Mouse (Mus musculus): Measurements from ENCODE around the gene Iqschfp.
"Not testable (repeated sequence)": the region's sequence is repeated elsewhere in the genome, so short reads cannot be mapped to it uniquely, and the experiment has no call there.

Gene Iqschfp

DNA sequence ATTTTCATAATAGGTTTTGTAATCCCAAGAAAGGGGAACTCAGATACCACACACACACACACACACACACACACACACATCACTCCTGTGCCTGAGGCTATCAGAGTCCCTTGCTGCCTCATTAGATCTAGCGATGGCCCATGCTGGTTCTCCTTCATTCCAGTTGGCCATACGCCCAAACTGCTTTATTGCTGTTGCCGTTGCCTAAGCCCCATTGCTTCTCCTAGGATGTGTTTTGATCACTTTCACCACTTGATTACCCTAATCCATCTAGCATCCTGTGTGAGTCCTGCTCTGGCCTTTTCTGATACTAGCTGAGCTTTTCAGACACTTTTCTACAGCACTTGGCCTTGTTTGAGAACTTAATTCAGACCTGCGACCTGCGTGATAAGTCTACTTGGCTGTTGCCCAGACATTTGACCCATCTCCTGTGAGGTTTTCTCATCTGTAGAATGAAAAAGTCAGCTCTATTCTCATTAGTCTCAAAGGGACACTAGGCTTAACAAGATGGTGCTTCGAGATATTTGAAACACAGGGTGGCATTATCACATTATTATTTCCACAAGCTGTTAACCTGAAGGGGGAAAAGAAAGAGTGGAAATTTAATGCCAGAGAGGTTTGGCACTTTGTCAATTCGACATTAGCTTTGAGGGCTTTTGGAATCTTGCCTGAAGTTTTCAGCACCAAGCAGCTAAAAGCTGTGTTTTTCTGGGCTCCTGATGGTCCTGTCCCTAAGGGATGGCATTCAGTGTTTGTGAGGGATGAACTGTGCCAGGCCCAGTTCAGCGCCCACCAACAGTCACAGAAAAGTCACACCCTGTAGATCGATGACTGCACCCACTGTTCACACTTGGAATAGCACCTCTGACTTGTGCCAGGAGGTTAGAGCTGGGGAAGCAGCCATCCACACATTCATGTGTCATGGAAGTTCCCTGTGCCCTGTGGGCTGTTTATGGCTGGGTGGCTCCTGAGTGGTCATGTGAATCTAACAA lies 179.7 kb downstream of the Iqschfp start:
- no peak for DNase-seq (ENCODE audit: low spot score in 2 of 2)

DNA sequence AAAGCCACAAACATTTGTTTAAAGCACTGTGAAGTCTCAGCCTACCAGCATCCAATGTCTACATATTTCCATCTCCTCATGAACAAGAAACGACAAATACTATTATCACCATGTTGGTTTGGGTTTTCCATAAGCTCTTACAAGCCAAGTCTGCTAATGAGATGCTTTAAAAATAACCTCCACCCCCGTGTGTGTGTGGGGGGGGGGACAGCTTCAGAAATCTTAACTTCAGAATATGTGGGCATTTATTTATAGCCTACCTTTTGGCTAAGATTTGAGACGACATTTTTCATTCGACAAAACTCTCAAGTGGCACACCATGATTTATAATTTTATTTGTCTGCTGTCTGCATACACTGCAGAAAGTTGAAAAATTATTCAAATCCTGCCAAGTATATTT lies 185.4 kb downstream of the Iqschfp start:
- DNase-seq (ENCODE audit: low spot score in 2 of 2) = no peak

DNA sequence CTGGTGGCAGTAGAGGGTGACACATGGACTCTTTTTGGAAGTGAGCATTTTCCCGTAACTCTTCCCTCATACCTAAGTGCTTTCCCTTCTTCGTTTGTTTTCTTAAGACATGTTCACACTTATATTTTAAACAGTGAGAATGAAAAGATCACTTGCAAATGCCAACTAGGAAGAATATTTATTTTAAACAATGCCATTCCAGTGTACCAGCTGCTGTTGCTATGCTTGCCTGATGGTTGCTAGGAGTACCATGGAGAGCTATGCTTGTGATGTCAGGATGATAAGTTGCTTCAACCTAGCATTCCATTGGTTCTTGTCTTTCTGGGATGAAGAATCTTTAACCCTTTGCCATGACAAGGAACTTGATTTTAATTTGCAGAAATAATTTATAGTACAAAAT lies 193.0 kb downstream of the Iqschfp start:
- no peak for DNase-seq (ENCODE audit: low spot score in 2 of 2)

DNA sequence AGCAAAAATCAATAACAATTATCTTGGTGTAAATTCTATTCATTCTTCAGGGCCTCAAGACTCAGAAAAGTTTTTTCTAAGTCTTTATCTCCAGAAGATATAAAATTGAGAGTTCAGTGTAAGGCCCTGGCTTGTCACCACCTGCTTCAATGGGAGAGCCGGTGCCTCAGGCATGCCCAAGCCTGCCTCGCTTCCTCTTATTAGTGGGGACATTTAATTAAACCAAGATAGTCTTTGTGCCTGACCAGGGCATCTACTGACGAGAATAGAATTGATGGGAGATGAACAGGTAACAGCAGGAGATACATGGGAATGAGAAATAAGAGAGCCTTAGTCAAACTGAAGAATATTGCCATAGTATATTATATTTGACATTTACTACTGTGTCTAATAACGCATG lies 200.1 kb downstream of the Iqschfp start:
- DNase-seq (ENCODE audit: low spot score in 2 of 2) = no peak

DNA sequence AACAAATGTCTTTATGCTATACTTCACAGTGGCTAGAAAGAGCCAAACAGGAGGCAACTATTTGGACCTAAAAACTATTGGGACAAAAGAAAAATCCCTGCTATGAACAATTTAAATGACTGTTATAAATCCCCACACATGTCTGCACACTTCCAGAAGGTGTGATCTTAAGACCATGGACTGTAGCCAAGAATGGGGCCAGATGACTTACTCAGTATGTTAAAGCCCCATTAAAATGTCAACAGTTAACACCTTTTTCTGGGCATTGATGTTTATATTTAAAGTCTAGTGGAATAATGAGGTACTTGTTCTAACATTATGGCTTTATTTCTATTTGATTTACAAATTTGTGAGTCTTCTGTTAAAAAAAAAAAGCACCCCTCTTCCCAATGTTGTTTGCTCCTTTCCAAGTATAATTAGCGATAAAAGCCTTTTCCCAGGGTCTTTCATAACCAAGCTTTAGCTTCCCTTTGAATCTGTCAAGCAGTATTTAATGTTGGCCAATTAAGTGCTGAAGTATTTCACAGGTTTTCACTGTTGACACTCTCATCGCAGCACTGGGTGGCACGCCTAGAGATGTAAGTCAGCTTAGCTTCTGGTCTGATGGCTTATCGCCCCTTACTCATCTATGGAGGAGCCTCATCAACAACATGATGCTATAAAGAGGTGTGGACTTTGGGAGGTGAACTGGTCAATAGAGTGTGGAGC lies 204.8 kb downstream of the Iqschfp start:
- DNase-seq (ENCODE audit: low spot score in 2 of 2) = no peak

DNA sequence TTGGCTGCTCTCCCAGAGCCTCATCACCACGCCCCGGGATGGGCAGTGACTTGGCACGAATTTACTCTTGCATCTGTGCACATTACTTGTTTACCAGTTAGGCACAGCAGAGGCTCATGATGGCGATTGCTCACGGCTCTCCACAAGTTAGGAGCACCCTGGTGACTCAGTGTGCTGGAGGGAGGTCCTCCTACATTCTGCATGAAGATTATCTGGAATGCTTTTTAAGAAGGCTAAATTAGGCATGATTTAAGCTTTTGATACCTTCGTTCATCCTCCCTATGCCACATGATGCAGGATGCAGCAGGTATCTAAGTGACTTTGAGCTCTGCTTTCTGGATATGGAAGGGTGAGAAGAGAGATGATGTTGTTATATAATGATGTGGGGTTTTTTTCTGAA lies 207.5 kb downstream of the Iqschfp start:
- not testable (repeated sequence) for DNase-seq (ENCODE audit: low spot score in 2 of 2)

DNA sequence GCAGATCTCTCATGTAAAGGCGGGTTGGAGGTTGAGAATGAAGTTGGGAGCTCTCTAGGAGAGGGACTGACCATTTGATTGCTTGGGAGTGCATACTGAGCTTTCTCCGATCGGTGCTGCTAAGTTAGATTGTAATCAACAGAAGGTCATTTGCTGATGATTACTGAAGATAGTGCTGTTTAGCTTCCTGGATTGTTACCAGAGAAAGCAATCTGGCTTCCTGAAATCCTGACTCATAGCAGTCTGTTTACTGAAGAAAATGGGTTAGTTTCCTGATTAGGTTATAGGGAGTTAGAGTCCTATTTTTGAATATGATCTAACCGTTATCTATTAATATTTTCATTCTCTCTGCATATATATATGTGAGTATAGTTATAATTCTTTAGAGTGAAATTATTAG lies 209.3 kb downstream of the Iqschfp start:
- DNase-seq (ENCODE audit: low spot score in 2 of 2) = no peak

DNA sequence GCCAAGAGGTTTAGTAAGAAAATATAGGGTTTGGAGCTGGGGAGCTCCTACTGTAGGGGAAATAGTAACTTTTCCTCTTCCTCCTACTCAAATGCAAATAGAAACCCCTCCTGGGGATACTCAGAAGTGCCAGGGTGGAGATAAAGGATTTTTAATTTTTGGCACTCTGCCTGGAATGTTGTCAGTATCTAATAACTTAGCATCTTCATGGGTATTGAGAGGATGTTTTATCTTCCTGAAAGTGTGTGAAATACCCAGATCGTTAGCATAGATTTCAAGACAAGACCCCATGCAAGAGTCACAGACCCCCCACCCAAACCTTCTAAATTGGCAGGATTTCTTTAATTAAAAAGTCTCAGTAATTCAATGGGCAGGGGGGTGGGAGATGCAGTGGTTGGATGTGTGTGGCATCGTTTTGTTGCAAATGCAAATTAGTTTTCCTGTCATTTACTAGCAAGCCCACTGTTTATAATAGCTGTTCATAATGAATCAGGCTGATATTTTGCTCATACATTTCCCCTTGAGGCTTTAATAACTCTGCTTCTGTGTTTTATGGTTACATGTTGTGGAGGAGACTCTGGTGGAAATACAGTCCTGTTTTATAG lies 213.2 kb downstream of the Iqschfp start:
- DNase-seq (ENCODE audit: low spot score in 2 of 2) = no peak

DNA sequence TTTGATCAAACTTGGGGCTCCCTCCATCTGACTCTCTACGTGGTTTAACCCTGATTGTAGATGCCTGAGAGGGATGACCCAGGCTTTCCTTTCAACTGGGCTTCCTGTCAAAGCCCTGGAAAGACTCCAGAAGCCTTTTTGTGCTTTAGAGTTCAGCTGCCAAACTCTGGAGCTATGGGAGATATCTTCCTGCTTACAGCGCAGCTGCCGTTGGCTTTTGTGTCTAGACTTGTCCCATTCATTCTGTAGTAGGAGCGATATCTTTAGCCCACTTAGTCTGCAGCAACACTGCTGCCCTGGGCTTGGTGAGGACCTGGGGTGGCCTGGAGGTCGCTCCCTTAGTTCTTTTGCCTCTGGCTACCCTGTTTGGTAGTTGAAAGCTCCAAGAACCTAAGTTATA lies 229.3 kb downstream of the Iqschfp start:
- no peak for DNase-seq (ENCODE audit: low spot score in 2 of 2)

DNA sequence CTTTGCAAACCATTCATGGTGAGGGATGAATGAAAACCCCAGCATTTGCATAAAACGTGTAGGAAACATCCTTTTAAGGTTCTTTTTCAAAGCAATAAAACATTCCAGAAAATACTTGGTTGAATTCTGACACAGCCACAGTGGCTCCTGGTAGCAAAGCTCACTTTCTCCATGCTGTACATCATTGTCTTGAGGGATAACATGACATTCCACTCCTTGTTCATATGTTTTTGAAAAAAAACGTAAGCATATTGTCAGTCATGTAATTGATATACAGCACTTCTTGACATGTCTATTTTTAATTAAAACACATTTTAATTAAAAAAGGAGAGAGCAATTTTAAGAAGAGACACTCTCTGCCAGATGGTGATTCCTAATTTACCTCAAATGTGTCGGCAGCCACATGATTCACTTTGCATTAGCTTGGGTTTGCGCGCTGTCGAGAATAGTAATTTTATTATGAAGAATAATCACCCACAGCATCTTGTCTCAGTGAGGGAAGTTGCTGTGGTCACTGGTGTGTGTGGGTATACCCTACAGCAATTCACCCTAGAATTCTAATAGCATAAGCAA lies 234.3 kb downstream of the Iqschfp start:
- no peak for DNase-seq (ENCODE audit: low spot score in 2 of 2)

DNA sequence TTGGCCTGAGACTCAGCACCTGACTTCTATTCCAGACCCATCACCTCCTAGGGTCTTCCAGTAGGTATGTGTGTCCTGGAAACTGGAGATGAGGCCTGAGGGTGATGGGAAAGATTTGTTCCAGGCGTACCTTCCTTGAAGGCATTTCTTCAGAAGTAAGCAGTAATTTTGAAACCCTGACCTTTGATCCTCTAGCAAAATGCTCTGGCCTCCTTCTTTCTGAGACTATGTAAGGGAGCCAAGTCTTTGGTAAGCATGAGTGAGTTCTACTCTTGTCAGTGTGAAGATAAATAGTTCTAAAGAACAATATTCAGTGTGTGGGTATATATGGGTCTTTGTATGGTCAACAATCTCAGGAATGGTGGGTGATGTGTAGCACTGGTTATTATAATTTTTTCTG lies 238.4 kb downstream of the Iqschfp start:
- no peak for DNase-seq (ENCODE audit: low spot score in 2 of 2)

DNA sequence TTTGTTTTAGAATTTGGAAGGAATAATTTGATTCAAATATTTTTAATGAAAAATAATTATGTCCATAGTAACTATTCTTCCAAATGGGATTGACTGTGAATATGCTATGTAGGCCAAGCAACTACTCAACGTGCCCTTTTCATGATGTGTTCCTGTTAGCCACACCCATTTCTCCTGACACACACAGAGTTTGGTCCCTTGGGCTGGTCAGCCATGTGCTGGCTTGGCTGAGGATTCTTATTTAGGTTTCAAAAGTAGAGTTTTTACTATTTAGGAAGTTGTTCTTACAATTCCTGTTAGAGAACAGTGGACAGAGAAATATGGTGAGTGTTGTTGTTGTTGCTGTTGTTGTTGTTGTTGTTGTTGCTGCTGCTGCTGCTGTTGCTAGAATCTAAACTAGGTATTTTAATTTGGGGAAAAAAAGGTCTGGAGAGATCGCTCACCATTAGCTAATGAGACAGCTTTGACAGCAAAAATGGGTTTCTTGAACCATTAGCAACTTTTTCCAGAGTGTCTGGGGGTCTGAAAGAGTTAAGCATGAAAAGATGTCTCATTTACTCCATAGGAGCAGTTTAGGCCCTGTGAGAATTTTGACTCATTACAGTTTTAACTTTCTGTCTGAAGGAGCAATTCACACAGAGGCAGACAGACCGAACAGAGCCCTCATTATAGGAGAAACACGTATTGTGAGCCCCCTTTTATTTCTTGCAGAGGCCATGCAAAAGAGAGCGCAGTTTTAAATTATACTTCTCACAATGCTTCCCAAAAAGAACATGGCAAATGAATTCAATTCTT lies 247.0 kb downstream of the Iqschfp start:
- no peak for DNase-seq (ENCODE audit: low spot score in 2 of 2)

DNA sequence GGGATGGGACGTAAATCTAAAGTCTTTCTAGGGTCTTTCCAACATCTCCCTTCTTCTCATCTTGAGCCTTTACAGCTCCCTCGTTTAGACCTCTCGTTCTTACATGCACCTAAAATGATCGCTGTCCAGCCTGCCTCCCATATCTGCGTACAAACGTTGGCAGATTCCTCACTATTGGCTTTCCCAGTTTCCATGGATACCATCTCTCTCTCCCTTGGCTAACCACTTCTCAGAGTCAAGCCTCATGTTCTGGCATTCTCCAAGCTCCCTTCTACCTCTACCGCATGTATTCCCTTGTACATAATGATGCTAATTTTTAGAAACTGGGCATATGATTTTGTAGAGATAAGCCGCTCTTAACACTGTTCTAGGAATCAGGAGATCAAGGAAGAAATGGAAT lies 258.7 kb downstream of the Iqschfp start:
- DNase-seq (ENCODE audit: low spot score in 2 of 2) = no peak

DNA sequence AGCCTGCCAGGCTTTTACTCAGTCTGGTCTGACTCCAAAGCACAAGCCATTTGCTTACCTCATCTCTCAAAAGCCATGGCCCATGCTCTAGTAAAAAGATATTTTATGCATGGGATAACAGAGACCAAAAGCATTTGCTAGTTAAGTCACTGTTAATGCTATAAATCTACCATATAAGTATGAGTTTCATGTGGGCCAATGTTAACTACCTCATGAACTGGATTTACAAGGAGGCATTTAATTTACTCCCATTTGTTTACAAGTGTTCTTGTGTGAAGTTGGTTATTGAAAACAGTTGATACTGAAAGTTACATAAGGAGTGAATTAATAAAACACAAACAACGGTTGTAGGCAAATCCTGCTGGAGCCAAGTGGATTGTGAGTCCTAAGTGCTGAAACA lies 268.1 kb downstream of the Iqschfp start:
- DNase-seq (ENCODE audit: low spot score in 2 of 2) = no peak

DNA sequence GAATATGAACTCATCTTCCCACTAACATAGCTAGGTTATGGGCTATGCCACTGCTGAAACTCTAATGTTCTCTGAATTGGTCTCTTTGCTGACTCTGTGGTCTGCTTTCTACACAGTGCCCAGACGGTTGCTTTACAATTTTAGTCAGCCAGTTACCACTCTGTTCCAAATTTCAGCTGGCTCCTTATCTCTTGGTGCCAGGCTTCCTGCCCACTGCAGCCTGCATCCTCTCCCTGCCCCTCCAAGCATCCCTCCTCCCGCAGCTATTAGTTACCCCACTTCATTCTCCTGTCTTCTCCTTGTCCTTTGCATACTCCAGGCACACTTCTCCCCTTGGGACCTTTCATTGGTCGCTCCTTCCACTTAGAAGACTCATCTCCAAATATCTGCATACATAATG lies 268.7 kb downstream of the Iqschfp start:
- no peak for DNase-seq (ENCODE audit: low spot score in 2 of 2)

DNA sequence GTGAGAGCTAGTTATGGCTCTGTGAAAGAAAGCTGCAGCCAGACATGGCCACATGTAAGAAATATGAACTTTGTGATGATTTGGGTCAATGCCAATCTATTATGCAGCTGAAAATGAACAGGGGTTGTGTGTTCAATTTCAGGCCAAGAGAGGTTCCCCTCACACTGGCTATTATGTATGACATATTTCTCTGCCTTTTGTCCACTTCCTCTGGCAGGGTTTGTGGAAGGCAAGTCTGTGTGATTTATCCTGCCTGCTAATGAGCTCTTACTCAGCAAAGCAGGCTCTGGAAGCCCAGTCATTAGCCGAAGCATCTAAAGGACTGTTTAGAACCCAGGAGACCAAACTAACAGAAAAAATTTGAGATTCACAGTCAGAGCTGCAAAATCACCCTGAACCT lies 286.2 kb downstream of the Iqschfp start:
- no peak for DNase-seq (ENCODE audit: low spot score in 2 of 2)

DNA sequence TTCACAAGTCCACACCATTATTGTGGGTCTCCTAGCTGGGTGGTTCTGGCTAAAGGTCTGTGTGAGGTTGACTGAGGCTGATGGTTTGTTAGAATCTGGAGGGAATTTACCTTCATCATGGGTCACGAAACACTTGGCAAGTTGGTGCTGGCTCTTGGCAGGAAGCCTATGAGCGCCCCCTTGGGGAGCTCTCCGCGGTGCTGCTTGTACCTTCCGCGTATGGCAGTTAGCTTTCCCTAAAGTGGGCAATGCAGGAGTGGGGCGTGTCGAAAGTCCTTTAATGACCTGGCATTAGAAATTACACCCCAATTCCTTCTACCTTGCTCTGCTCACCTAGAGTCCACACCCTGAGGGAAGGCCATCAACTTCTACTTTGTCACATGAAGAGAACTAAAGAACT lies 295.4 kb downstream of the Iqschfp start:
- no peak for DNase-seq (ENCODE audit: low spot score in 2 of 2)

DNA sequence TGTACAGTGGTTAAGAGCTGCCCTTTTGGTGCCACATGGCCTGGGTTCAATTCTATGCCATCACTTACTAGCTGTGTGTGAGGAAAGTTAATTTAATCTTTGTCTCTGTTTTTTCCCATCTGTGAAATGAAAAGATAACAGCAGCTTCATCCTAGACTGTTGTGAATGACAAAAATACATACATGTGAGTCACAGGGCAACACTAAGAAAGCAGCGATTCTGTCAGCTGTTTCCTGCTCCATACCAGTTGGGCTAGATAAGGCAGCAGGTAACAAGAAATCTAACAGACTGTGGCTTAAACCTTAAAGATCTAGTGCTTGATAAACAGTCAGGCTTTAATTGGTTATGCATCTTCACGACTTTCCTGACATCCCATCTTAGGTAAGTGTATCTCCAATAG lies 297.1 kb downstream of the Iqschfp start:
- no peak for DNase-seq (ENCODE audit: low spot score in 2 of 2)

DNA sequence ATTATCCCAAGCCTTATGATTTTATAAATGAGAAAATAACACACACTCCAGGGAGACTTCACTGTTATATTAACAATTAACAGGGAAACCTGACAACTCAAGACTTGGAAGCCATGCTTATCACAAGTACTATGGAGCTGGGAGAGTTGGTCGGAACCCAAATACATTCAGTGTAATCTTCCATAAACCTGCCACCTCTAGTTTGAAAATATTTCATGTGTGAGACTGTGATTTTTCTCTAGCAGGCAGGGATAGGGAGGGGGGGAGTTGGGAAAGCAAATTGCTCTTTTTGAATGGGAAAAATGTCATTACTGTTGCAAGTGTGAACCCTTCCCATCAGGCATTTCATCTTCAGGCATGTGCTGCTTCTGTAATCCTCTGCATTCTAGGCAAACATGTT lies 304.9 kb downstream of the Iqschfp start:
- DNase-seq (ENCODE audit: low spot score in 2 of 2) = no peak

DNA sequence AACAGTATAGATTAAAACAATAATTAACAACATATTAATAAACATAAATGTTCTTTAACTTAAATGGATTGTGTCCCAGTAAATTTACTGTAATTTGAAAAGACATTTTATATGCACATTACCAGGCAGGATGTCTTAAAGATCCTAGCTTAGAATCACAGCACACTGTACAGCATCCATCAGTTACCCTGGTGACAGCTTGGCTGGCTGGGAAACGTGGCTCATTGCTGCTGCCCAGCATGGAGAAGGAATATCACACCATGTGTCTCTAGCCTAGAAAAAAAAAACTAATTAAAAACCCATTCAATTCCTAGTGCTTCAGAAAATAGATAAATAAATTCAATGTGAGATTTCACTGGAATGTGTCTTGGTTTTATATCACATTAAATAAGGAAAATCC lies 309.2 kb downstream of the Iqschfp start:
- DNase-seq (ENCODE audit: low spot score in 2 of 2) = no peak

DNA sequence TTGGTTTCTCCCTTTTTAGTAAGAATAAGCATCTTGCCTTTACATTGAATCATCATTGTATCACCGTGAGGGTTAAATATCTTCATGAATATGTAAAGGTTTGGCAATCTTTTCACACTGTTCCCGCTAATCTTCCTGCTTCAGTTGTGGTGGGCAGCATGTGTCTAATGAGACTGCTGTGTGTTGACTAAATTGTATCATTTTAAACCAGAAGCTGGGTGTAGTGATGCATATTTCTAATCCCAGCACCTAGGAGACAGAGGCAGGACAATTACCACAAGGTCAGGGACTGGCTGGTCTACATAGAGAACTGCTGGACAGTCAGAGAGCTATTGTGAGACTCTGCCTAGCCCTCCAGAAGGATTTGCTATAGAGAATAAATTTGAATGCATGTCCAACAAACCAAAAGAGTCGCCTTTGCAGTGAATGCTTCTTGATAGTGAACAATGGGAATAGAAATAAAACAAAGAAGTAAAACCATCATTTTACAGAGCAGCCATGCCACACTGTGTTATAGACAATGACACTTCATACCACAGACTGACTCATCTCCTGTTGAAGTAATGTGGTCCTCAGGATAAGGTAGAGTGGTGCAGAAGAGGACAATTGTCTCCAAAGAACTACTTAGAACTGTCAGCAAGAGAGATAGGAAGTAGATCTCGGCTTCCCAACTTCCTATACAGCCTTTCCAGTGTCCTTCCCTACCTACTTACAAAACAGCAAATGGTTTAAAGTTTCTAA lies 310.3 kb downstream of the Iqschfp start:
- DNase-seq (ENCODE audit: low spot score in 2 of 2) = no peak

Data from natural killer cell, adult 2 months (primary cell).